Mouse (Mus musculus) MEL (cell line): ENCODE measurements around the gene Rps19. TPM values are rescaled to one million over a fixed set of nuclear protein-coding genes. Genes with fewer than 3 reads are reported as not detected.
A peak's percentile ranks its signal among the peaks of the same experiment; 100 is the strongest.

Source experiments
- DNase-seq: peaks from one replicate; pipeline ENCODE4 v3.0.0; 2011; ENCODE audit warnings: low read depth, low spot score
- H3K27ac ChIP-seq: 2 replicates; pipeline ENCODE4 v1.5.1; 2012; ENCODE audit warnings: low read depth, mild to moderate bottlenecking, control low read depth, low read length, moderate library complexity; ENCODE audit not compliant: control insufficient read depth
- H3K27me3 ChIP-seq, 2 experiments: fragments of 150-350 bp in 1 of 2; sonication (generic) in 1 of 2; 2 replicates each; pipeline ENCODE4 v1.6.1; 2012; ENCODE audit warnings: low read length in 2 of 2, mild to moderate bottlenecking in 2 of 2, improper control_type of control experiment in 1 of 2, moderate library complexity in 1 of 2; ENCODE audit not compliant: insufficient read depth in 2 of 2, control insufficient read depth in 1 of 2
- H3K36me3 ChIP-seq, 2 experiments: 2 replicates each; pipeline ENCODE4 v1.6.1; 2012 to 2014; ENCODE audit warnings: low read length in 2 of 2, improper control_type of control experiment in 1 of 2, inconsistent platforms in 1 of 2, mild to moderate bottlenecking in 1 of 2; ENCODE audit not compliant: insufficient read depth in 2 of 2, control insufficient read depth in 1 of 2
- H3K4me1 ChIP-seq, 2 experiments: fragments of 150-350 bp in 1 of 2; sonication (generic) in 1 of 2; 2 replicates each; pipeline ENCODE4 v1.6.1; 2012; ENCODE audit warnings: low read length in 2 of 2, improper control_type of control experiment in 1 of 2, mild to moderate bottlenecking in 1 of 2; ENCODE audit not compliant: insufficient read depth in 2 of 2, control insufficient read depth in 1 of 2
- H3K4me3 ChIP-seq, 2 experiments: fragments of 150-350 bp in 1 of 2; sonication (generic) in 1 of 2; 2 replicates each; pipeline ENCODE4 v1.5.1; 2012; ENCODE audit warnings: low read depth in 2 of 2, low read length in 2 of 2, mild to moderate bottlenecking in 2 of 2, moderate library complexity in 2 of 2, control low read depth in 1 of 2, improper control_type of control experiment in 1 of 2; ENCODE audit not compliant: control insufficient read depth in 1 of 2, insufficient read depth in 1 of 2
- H3K79me2 ChIP-seq: 2 replicates; pipeline ENCODE4 v1.6.1; 2012; ENCODE audit warnings: mild to moderate bottlenecking, low read length, moderate library complexity; ENCODE audit not compliant: control insufficient read depth, poor library complexity, insufficient read depth
- H3K9ac ChIP-seq: 2 replicates; pipeline ENCODE4 v1.6.1; 2012; ENCODE audit warnings: low read depth, mild to moderate bottlenecking, control low read depth, low read length, moderate library complexity; ENCODE audit not compliant: control insufficient read depth, poor library complexity, severe bottlenecking
- H3K9me3 ChIP-seq: fragments of 150-350 bp; sonication (generic); replicated peaks from 2 replicates; pipeline ENCODE4 v1.6.1; 2012; ENCODE audit warnings: mild to moderate bottlenecking, low read length, improper control_type of control experiment, moderate library complexity; ENCODE audit not compliant: insufficient read depth
- E2F4 ChIP-seq: IDR thresholded peaks from 2 replicates; pipeline ENCODE4 v1.6.1; 2011; ENCODE audit warnings: low read depth, low read length, improper control_type of control experiment, borderline replicate concordance
- ETS1 ChIP-seq: IDR thresholded peaks from 2 replicates; pipeline ENCODE4 v1.6.1; 2012; ENCODE audit warnings: low read depth, mild to moderate bottlenecking, inconsistent platforms, low read length, improper control_type of control experiment, moderate library complexity
- GABPA ChIP-seq: IDR thresholded peaks from 2 replicates; pipeline ENCODE4 v1.6.1; 2012; ENCODE audit warnings: low read depth, mild to moderate bottlenecking, inconsistent platforms, low read length, improper control_type of control experiment, moderate library complexity
- GATA1 ChIP-seq: IDR thresholded peaks from 2 replicates; pipeline ENCODE4 v1.6.1; 2011; ENCODE audit warnings: low read depth, low read length, improper control_type of control experiment
- KAT2A ChIP-seq: conservative IDR thresholded peaks from 2 replicates; pipeline ENCODE4 v1.6.1; 2012; ENCODE audit warnings: low read depth, low read length, improper control_type of control experiment, inconsistent platforms
- MAFK ChIP-seq: IDR thresholded peaks from 2 replicates; pipeline ENCODE4 v1.6.1; 2011; ENCODE audit warnings: low read depth, mild to moderate bottlenecking, low read length, improper control_type of control experiment, borderline replicate concordance
- MAX ChIP-seq: IDR thresholded peaks from 2 replicates; pipeline ENCODE4 v1.6.1; 2011; ENCODE audit warnings: low read length, improper control_type of control experiment
- MAZ ChIP-seq: IDR thresholded peaks from 2 replicates; pipeline ENCODE4 v1.6.1; 2012; ENCODE audit warnings: low read depth, mild to moderate bottlenecking, inconsistent platforms, low read length, improper control_type of control experiment
- MEF2A ChIP-seq: IDR thresholded peaks from 2 replicates; pipeline ENCODE4 v1.6.1; 2014; ENCODE audit warnings: low read depth, mild to moderate bottlenecking, inconsistent platforms, low read length, improper control_type of control experiment; ENCODE audit not compliant: poor library complexity, insufficient replicate concordance, severe bottlenecking; ENCODE audit errors: extremely low read depth
- MYB ChIP-seq: IDR thresholded peaks from 2 replicates; pipeline ENCODE4 v1.6.1; 2011; ENCODE audit warnings: mild to moderate bottlenecking, low read depth, low read length, improper control_type of control experiment
- POLR2AphosphoS2 ChIP-seq: IDR thresholded peaks from 2 replicates; pipeline ENCODE4 v1.6.1; 2011; ENCODE audit warnings: low read length, improper control_type of control experiment
- POLR2AphosphoS5 ChIP-seq: IDR thresholded peaks from 2 replicates; pipeline ENCODE4 v1.6.1; 2012; ENCODE audit warnings: low read depth, borderline replicate concordance, mild to moderate bottlenecking, inconsistent platforms, low read length, moderate library complexity, mixed read lengths
- RAD21 ChIP-seq: IDR thresholded peaks from 2 replicates; pipeline ENCODE4 v1.6.1; 2011; ENCODE audit warnings: mild to moderate bottlenecking, low read depth, low read length, improper control_type of control experiment
- USF2 ChIP-seq, 2 experiments: IDR thresholded peaks; 2 replicates each; pipeline ENCODE4 v1.6.1; 2011 to 2012; ENCODE audit warnings: improper control_type of control experiment in 2 of 2, low read length in 2 of 2, borderline replicate concordance in 1 of 2, inconsistent platforms in 1 of 2, low read depth in 1 of 2, mild to moderate bottlenecking in 1 of 2; ENCODE audit not compliant: insufficient read depth in 1 of 2
- polyA plus RNA-seq, 2 experiments: library from polyadenylated mRNA; stranded (reverse) in 1 of 2; unstranded in 1 of 2; fragments of >175 nt in 1 of 2; fragments of >200 nt in 1 of 2; gene quantifications; 2 replicates each; pipeline versions ENCODE4 v1.2.1 to v1.2.4; 2012; ENCODE audit warnings: low replicate concordance in 2 of 2, low read depth in 1 of 2; ENCODE audit not compliant: insufficient read length in 2 of 2, insufficient read depth in 1 of 2, missing spikeins in 1 of 2
- total RNA-seq: library from RNA; depleted of rRNA; stranded (reverse); fragments of 300-350 nt; gene quantifications from 2 replicates; pipeline ENCODE4 v1.2.3, GENCODE M21; 2012

Gene Rps19
- total and polyA plus RNA-seq, 3 experiments, result 2,454 to 3,580 TPM; not detected in 1

DNA sequence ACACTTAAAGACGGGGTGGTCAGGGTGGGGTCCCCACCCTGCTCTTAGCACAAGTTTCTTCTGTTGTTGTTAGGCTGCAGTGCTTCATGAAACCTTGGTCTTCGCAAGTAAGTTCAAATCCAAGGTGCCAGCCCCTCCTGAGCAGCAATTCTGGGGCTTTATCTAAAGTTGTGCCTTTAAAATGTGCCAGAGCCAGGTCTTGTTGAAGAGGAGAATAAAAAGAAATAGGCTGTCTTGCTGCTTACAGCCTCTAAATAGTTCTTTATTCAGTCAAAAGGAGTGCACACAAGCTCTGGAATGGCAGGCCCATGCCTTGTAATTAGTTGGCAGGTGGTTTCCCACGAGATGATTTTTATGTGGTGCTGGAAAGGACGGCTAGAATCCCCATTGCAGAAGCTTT, 2.9 kb downstream of the Rps19 start:
- no peak for TF ChIP-seq MAX
- no peak for TF ChIP-seq USF2 (IDR thresholded peaks at IDR 0.05; ENCODE audit: borderline replicate concordance in 1 of 2, insufficient read depth in 1 of 2, low read depth in 1 of 2, low read length in 2 of 2)
- TF ChIP-seq GATA1, result no peak
- no peak for TF ChIP-seq MAZ
- TF ChIP-seq MAFK, result no peak
- TF ChIP-seq MYB, result no peak
- TF ChIP-seq ETS1, result no peak
- no peak for TF ChIP-seq KAT2A
- no peak for TF ChIP-seq POLR2AphosphoS2
- no peak for TF ChIP-seq GABPA
- H3K9ac ChIP-seq, result peak overlapping the region; percentile 93
- peaks cover 36% of the 10 kb centered on the region for H3K79me2 ChIP-seq
- peak; percentile 23 for DNase-seq
- H3K9me3 ChIP-seq, result no peaks in the 10 kb centered on the region
- no peaks in the 10 kb centered on the region for H3K27me3 ChIP-seq
- peaks cover 0 to 20% of the 10 kb centered on the region in 2 experiments; a peak in 2 of 4 replicates for H3K4me1 ChIP-seq
- H3K27ac ChIP-seq, result peak overlapping the region; percentile 52
- peak overlapping the region; percentile 55 to 77 for H3K4me3 ChIP-seq
- peaks cover 8 to 17% of the 10 kb centered on the region in 2 experiments for H3K36me3 ChIP-seq

- H3K4me1 ChIP-seq, result peaks cover 0 to 15% of the 10 kb centered on the region in 2 experiments; a peak in 2 of 4 replicates
- peaks cover 34% of the 10 kb centered on the region for H3K79me2 ChIP-seq
- DNase-seq, result peak; percentile 41
- H3K36me3 ChIP-seq, result peaks cover 8 to 17% of the 10 kb centered on the region in 2 experiments
- no peaks in the 10 kb centered on the region for H3K27me3 ChIP-seq
- H3K9ac ChIP-seq, result no peak overlapping the region
- TF ChIP-seq POLR2AphosphoS5, result peak; percentile 17; the same call in 1 of the 2 replicates
- no peak for TF ChIP-seq RAD21
- TF ChIP-seq MEF2A, result no peak
- TF ChIP-seq E2F4, result no peak
- H3K27ac ChIP-seq, result peak overlapping the region; percentile 5; the same call in 1 of the 2 replicates
- no peak overlapping the region for H3K4me3 ChIP-seq
- no peaks in the 10 kb centered on the region for H3K9me3 ChIP-seq
Measured at GRCm38 (mm10) chr7:24889431-24890220, 5.5 kb downstream of the Rps19 start.
